Mouse (Mus musculus): ENCODE data around the gene Gm973. TPM values are rescaled to one million over a fixed set of nuclear protein-coding genes. Genes with fewer than 3 reads are reported as not detected.

The Gm973 gene
- polyA plus RNA-seq, 1 experiment: not detected

- TF ChIP-seq TAL1 (IDR thresholded peaks at IDR 0.05; ENCODE audit: low read length): no peak
- TF ChIP-seq GATA1 (IDR thresholded peaks at IDR 0.05; ENCODE audit: low read length): no peak
- Histone ChIP-seq H3K4me1 (ENCODE audit: control insufficient read depth) (no peaks in the 10 kb centered on the region), H3K9me3 (ENCODE audit: control insufficient read depth, low read length) (no peaks in the 10 kb centered on the region), H3K36me3 (ENCODE audit: control insufficient read depth) (no peaks in the 10 kb centered on the region), H3K4me3 (replicated peaks) (no peak overlapping the region), H3K27me3 (ENCODE audit: control insufficient read depth) (no peaks in the 10 kb centered on the region)
Observed at GRCm38 (mm10) chr1:59527219-59527618, 11.2 kb downstream of the Gm973 start.

- Histone ChIP-seq H3K4me1 (ENCODE audit: control insufficient read depth) (no peaks in the 10 kb centered on the region), H3K9me3 (ENCODE audit: control insufficient read depth, low read length) (no peaks in the 10 kb centered on the region), H3K4me3 (replicated peaks) (no peak overlapping the region), H3K36me3 (ENCODE audit: control insufficient read depth) (no peaks in the 10 kb centered on the region), H3K27me3 (ENCODE audit: control insufficient read depth) (no peaks in the 10 kb centered on the region)
- TF ChIP-seq TAL1 (IDR thresholded peaks at IDR 0.05; ENCODE audit: low read length): no peak
- no peak for TF ChIP-seq GATA1 (IDR thresholded peaks at IDR 0.05; ENCODE audit: low read length)
Observed at GRCm38 (mm10) chr1:59534976-59535810, 19.1 kb downstream of the Gm973 start.

- TF ChIP-seq TAL1 (IDR thresholded peaks at IDR 0.05; ENCODE audit: low read length): no peak
- TF ChIP-seq GATA1 (IDR thresholded peaks at IDR 0.05; ENCODE audit: low read length): no peak
- no peak overlapping the region for H3K4me3 ChIP-seq (replicated peaks)
- H3K9me3 ChIP-seq (ENCODE audit: control insufficient read depth, low read length): no peaks in the 10 kb centered on the region
Observed at GRCm38 (mm10) chr1:59538381-59538780, 22.3 kb downstream of the Gm973 start.

DNA sequence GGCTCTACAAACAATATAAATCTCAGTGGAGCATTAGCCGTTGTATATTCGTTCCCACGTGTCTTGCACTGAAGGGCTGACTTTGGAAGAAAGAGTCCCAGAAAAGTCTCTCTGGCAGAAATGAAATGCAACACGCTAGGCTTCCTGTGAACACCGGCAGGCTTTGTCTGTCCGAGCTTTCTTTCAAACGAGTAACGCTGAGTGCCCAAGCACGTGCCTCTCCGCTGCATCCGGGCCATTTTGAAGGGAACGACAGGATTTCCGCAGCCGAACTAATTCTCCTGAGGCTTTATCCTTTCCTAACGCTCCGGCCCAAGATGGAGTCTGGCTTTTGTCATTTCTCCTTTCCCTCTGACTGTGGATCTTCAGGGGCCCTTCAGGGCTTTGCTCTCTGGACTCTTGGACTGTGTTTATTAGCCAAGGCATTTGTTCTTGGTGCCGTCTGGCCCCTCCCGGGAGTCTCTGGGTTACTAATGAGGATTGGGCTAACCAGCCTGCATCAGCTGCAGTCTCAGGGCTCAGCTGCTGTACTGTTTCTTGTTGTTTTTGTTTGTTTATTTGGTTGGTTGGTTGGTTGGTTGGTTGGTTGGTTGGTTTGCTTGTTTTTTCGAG lies 24.6 kb downstream of the Gm973 start:
- H3K4me3 ChIP-seq (replicated peaks): no peak overlapping the region
- H3K4me1 ChIP-seq (ENCODE audit: control insufficient read depth): no peaks in the 10 kb centered on the region
- no peaks in the 10 kb centered on the region for H3K9me3 ChIP-seq (ENCODE audit: control insufficient read depth, low read length)
- no peaks in the 10 kb centered on the region for H3K27me3 ChIP-seq (ENCODE audit: control insufficient read depth)
- no peaks in the 10 kb centered on the region for H3K36me3 ChIP-seq (ENCODE audit: control insufficient read depth)
- TF ChIP-seq GATA1 (IDR thresholded peaks at IDR 0.05; ENCODE audit: low read length): no peak
- TF ChIP-seq TAL1 (IDR thresholded peaks at IDR 0.05; ENCODE audit: low read length): no peak

More at GRCm38 (mm10) chr1:59538381-59538780, 22.3 kb downstream of the Gm973 start:
- Histone ChIP-seq H3K27me3 (ENCODE audit: control insufficient read depth) (no peaks in the 10 kb centered on the region), H3K36me3 (ENCODE audit: control insufficient read depth) (no peaks in the 10 kb centered on the region), H3K4me1 (ENCODE audit: control insufficient read depth) (no peaks in the 10 kb centered on the region)

- Histone ChIP-seq H3K36me3 (ENCODE audit: control insufficient read depth) (no peaks in the 10 kb centered on the region), H3K9me3 (ENCODE audit: control insufficient read depth, low read length) (no peaks in the 10 kb centered on the region), H3K27me3 (ENCODE audit: control insufficient read depth) (no peaks in the 10 kb centered on the region), H3K4me3 (replicated peaks) (no peak overlapping the region), H3K4me1 (ENCODE audit: control insufficient read depth) (no peaks in the 10 kb centered on the region)
- TF ChIP-seq GATA1 (IDR thresholded peaks at IDR 0.05; ENCODE audit: low read length): no peak
- no peak for TF ChIP-seq TAL1 (IDR thresholded peaks at IDR 0.05; ENCODE audit: low read length)
Observed at GRCm38 (mm10) chr1:59541271-59542020, 25.4 kb downstream of the Gm973 start.

DNA sequence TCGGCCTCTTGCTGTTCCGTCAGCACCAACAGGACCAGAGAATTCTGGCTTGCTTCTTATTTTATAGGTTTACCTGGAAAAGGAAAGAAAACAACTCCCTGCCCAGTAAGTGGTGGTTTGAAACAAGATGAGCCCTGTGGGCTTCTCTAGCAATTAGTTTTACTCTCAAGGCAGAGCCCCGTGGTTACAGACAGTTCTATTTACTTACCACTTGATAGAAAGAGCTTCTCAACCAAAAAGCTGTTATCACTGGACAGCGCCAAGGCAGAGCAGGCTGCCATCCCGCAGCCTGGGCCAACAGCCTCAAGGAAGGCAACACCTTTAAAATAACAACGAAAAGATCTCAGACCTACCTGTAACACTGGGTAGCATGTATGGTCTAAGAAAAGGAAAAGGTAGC lies 26.2 kb downstream of the Gm973 start:
- TF ChIP-seq GATA1 (IDR thresholded peaks at IDR 0.05; ENCODE audit: low read length): no peak
- TF ChIP-seq TAL1 (IDR thresholded peaks at IDR 0.05; ENCODE audit: low read length): no peak
- Histone ChIP-seq H3K36me3 (ENCODE audit: control insufficient read depth) (no peaks in the 10 kb centered on the region), H3K9me3 (ENCODE audit: control insufficient read depth, low read length) (no peaks in the 10 kb centered on the region), H3K27me3 (ENCODE audit: control insufficient read depth) (no peaks in the 10 kb centered on the region), H3K4me3 (replicated peaks) (no peak overlapping the region), H3K4me1 (ENCODE audit: control insufficient read depth) (no peaks in the 10 kb centered on the region)

GRCm38 (mm10) chr1:59543911-59544310 lies 27.8 kb downstream of the Gm973 start:
- Histone ChIP-seq H3K4me1 (ENCODE audit: control insufficient read depth) (no peaks in the 10 kb centered on the region), H3K9me3 (ENCODE audit: control insufficient read depth, low read length) (no peaks in the 10 kb centered on the region), H3K27me3 (ENCODE audit: control insufficient read depth) (no peaks in the 10 kb centered on the region), H3K4me3 (replicated peaks) (no peak overlapping the region), H3K36me3 (ENCODE audit: control insufficient read depth) (no peaks in the 10 kb centered on the region)
- no peak for TF ChIP-seq TAL1 (IDR thresholded peaks at IDR 0.05; ENCODE audit: low read length)
- no peak for TF ChIP-seq GATA1 (IDR thresholded peaks at IDR 0.05; ENCODE audit: low read length)

GRCm38 (mm10) chr1:59548486-59548885 lies 32.4 kb downstream of the Gm973 start:
- no peaks in the 10 kb centered on the region for H3K4me1 ChIP-seq (ENCODE audit: control insufficient read depth)
- H3K4me3 ChIP-seq (replicated peaks): no peak overlapping the region
- H3K36me3 ChIP-seq (ENCODE audit: control insufficient read depth): no peaks in the 10 kb centered on the region
- no peak for TF ChIP-seq TAL1 (IDR thresholded peaks at IDR 0.05; ENCODE audit: low read length)
- TF ChIP-seq GATA1 (IDR thresholded peaks at IDR 0.05; ENCODE audit: low read length): no peak
- H3K9me3 ChIP-seq (ENCODE audit: control insufficient read depth, low read length): no peaks in the 10 kb centered on the region
- H3K27me3 ChIP-seq (ENCODE audit: control insufficient read depth): no peaks in the 10 kb centered on the region
